Mouse (Mus musculus) adrenal gland, postnatal 25 days (tissue): ENCODE measurements around the gene Rorc. TPM values are rescaled to one million over a fixed set of nuclear protein-coding genes. Genes with fewer than 3 reads are reported as not detected.
A peak's percentile ranks its signal among the peaks of the same experiment; 100 is the strongest.

Experiments
- DNase-seq: peaks from one replicate; pipeline ENCODE4 v3.0.0; 2021; ENCODE audit warnings: mixed read lengths
- total RNA-seq: library from RNA; stranded (reverse); gene quantifications from 2 replicates; pipeline ENCODE4 v1.2.3, GENCODE M21; 2021

Rorc gene
- total RNA-seq, 1 experiment from 2014 or later: 19.0 TPM

- DNase-seq: no peak
These were observed 4.7 kb downstream of the Rorc start for GRCm38 (mm10) chr3:94377028-94377923.

- DNase-seq: no peak
These were observed 7.4 kb downstream of the Rorc start for GRCm38 (mm10) chr3:94379831-94380510.

- no peak for DNase-seq
These were observed 9.7 kb downstream of the Rorc start for GRCm38 (mm10) chr3:94382308-94382707.

GRCm38 (mm10) chr3:94383476-94383875, 10.9 kb downstream of the Rorc start:
- peak; percentile 28 for DNase-seq

GRCm38 (mm10) chr3:94386671-94387070, 14.1 kb downstream of the Rorc start:
- no peak for DNase-seq

- no peak for DNase-seq
These were observed 14.8 kb downstream of the Rorc start for GRCm38 (mm10) chr3:94387391-94387790.

GRCm38 (mm10) chr3:94388047-94388446, 15.5 kb downstream of the Rorc start:
- no peak for DNase-seq

- no peak for DNase-seq
These were observed 16.8 kb downstream of the Rorc start for GRCm38 (mm10) chr3:94389420-94389819.

GRCm38 (mm10) chr3:94391001-94391400, 18.4 kb downstream of the Rorc start:
- DNase-seq: no peak

GRCm38 (mm10) chr3:94392128-94392527, 19.5 kb downstream of the Rorc start:
- no peak for DNase-seq

- DNase-seq: no peak
These were observed 20.5 kb downstream of the Rorc start for GRCm38 (mm10) chr3:94393049-94393448.

GRCm38 (mm10) chr3:94396336-94396735, 23.7 kb downstream of the Rorc start:
- DNase-seq: no peak

- DNase-seq: no peak
These were observed 24.3 kb downstream of the Rorc start for GRCm38 (mm10) chr3:94396851-94397250.

GRCm38 (mm10) chr3:94398217-94398616, 25.6 kb downstream of the Rorc start, which contains the start of gene Lingo4:
TSS of gene Lingo4 (plus strand) at chr3:94398517.
- no peak for DNase-seq

- DNase-seq: peak; percentile 45
These were observed 26.4 kb downstream of the Rorc start for GRCm38 (mm10) chr3:94398943-94399481.

GRCm38 (mm10) chr3:94399663-94400310, 27.2 kb downstream of the Rorc start:
- no peak for DNase-seq

- DNase-seq: no peak
These were observed 29.9 kb downstream of the Rorc start for GRCm38 (mm10) chr3:94402451-94402850.

GRCm38 (mm10) chr3:94404366-94405054, 31.9 kb downstream of the Rorc start:
- no peak for DNase-seq

- DNase-seq: no peak
These were observed 33.0 kb downstream of the Rorc start for GRCm38 (mm10) chr3:94405561-94405960.

- DNase-seq: peak; percentile 27
These were observed 39.9 kb downstream of the Rorc start for GRCm38 (mm10) chr3:94412530-94412929.

GRCm38 (mm10) chr3:94413031-94413679, 40.6 kb downstream of the Rorc start, which contains the start of gene Tdrkh:
TSS of gene Tdrkh (plus strand) at chr3:94413273.
- peak; percentile 94 for DNase-seq
